Mouse (Mus musculus) intestine, embryonic 14.5 days (tissue): ENCODE data around the gene Ccl4. TPM values are rescaled to one million over a fixed set of nuclear protein-coding genes. Genes with fewer than 3 reads are reported as not detected.

Experiments used
- ATAC-seq: fragments of 200-750 bp; cut with Nextera tagmentation; replicated peaks from 2 replicates; pipeline ENCODE4 v1.8.0; 2017; ENCODE audit warnings: low read depth, moderate number of reproducible peaks, moderate TSS enrichment, moderate library complexity; ENCODE audit not compliant: low FRiP score, low TSS enrichment
- DNase-seq: peaks from one replicate; pipeline ENCODE4 v3.0.0-alpha.2; 2018; ENCODE audit warnings: low spot score
- H3K27ac ChIP-seq: fragments of 300-500 bp; sonication (generic); 2 replicates; pipeline ENCODE4 v1.5.1; 2014; ENCODE audit warnings: low read depth, mild to moderate bottlenecking, control low read depth
- H3K27me3 ChIP-seq: fragments of 300-500 bp; sonication (generic); replicated peaks from 2 replicates; pipeline ENCODE4 v1.6.1; 2014; ENCODE audit warnings: low read length, control low read depth; ENCODE audit not compliant: control insufficient read depth, insufficient read depth
- H3K36me3 ChIP-seq: fragments of 300-500 bp; sonication (generic); 2 replicates; pipeline ENCODE4 v1.6.1; 2014; ENCODE audit warnings: low read length, control low read depth; ENCODE audit not compliant: control insufficient read depth, insufficient read depth
- H3K4me1 ChIP-seq: fragments of 300-500 bp; sonication (generic); replicated peaks from 2 replicates; pipeline ENCODE4 v1.6.1; 2014; ENCODE audit warnings: low read length, control low read depth, mixed read lengths; ENCODE audit not compliant: control insufficient read depth, insufficient read depth
- H3K4me2 ChIP-seq: fragments of 300-500 bp; sonication (generic); 2 replicates; pipeline ENCODE4 v1.6.1; 2014; ENCODE audit warnings: low read length
- H3K4me3 ChIP-seq: fragments of 300-500 bp; sonication (generic); 2 replicates; pipeline ENCODE4 v1.5.1; 2014; ENCODE audit warnings: low read depth, low read length, control low read depth, mixed read lengths
- H3K9ac ChIP-seq: fragments of 300-500 bp; sonication (generic); 2 replicates; pipeline ENCODE4 v1.6.1; 2014; ENCODE audit warnings: mild to moderate bottlenecking, low read length
- H3K9me3 ChIP-seq: fragments of 300-500 bp; sonication (generic); 2 replicates; pipeline ENCODE4 v1.6.1; 2016; ENCODE audit warnings: low read length, control low read depth; ENCODE audit not compliant: control insufficient read depth
- WGBS: fragments of 180-500 bp; shearing (Covaris S2); extraction: QIAGEN DNeasy Blood & Tissue Kit; methylation state at CpG from one replicate; pipeline ENCODE4 v1.1.7; 2014; 5-methylcytosine and 5-hydroxymethylcytosine counted together
- polyA plus RNA-seq: library from polyadenylated mRNA; unstranded; fragments of >200 nt; fragmentation: Nextera tagmentation; extraction: Ambion mirVana; gene quantifications from 2 replicates; pipeline ENCODE4 v1.2.1, GENCODE M21; 2014

The Ccl4 gene
- polyA plus RNA-seq, 1 experiment from 2014 or later = 0.68 TPM

- H3K27me3 ChIP-seq = no peaks in the 10 kb centered on the region
- no peak overlapping the region for H3K9ac ChIP-seq
- ATAC-seq (no peak), DNase-seq (no peak)
- H3K27ac ChIP-seq = no peak overlapping the region
- no peak overlapping the region for H3K4me2 ChIP-seq
- no peak overlapping the region for H3K4me3 ChIP-seq
- WGBS = 71% methylated on average over 4 of the region's 4 CpGs
- H3K9me3 ChIP-seq = no peaks in the 10 kb centered on the region
- no peaks in the 10 kb centered on the region for H3K36me3 ChIP-seq
- H3K4me1 ChIP-seq = no peaks in the 10 kb centered on the region
Measured at GRCm38 (mm10) chr11:83634425-83634824, 28.0 kb upstream of the Ccl4 start.

- H3K4me1 ChIP-seq = no peaks in the 10 kb centered on the region
- DNase-seq (no peak), ATAC-seq (no peak)
- no peak overlapping the region for H3K9ac ChIP-seq
- H3K36me3 ChIP-seq = no peaks in the 10 kb centered on the region
- H3K4me2 ChIP-seq = no peak overlapping the region
- no peaks in the 10 kb centered on the region for H3K9me3 ChIP-seq
- H3K27ac ChIP-seq = no peak overlapping the region
- H3K27me3 ChIP-seq = no peaks in the 10 kb centered on the region
- H3K4me3 ChIP-seq = no peak overlapping the region
- WGBS = 94% methylated on average over 2 of the region's 2 CpGs
Measured at GRCm38 (mm10) chr11:83634898-83635297, 27.5 kb upstream of the Ccl4 start.

- no peak overlapping the region for H3K27ac ChIP-seq
- no peaks in the 10 kb centered on the region for H3K36me3 ChIP-seq
- no peak overlapping the region for H3K4me2 ChIP-seq
- no peaks in the 10 kb centered on the region for H3K4me1 ChIP-seq
- DNase-seq = no peak
- H3K4me3 ChIP-seq = no peak overlapping the region
- H3K9me3 ChIP-seq = no peaks in the 10 kb centered on the region
- no peaks in the 10 kb centered on the region for H3K27me3 ChIP-seq
- H3K9ac ChIP-seq = no peak overlapping the region
- no peak for ATAC-seq
- WGBS = 82% methylated on average over 1 of the region's 1 CpGs
Measured at GRCm38 (mm10) chr11:83636742-83637235, 25.6 kb upstream of the Ccl4 start.

GRCm38 (mm10) chr11:83638934-83639333 is 23.4 kb upstream of the Ccl4 start:
- H3K4me2 ChIP-seq = no peak overlapping the region
- DNase-seq = no peak
- H3K27me3 ChIP-seq = no peaks in the 10 kb centered on the region
- WGBS = 59% methylated on average over 2 of the region's 2 CpGs
- H3K36me3 ChIP-seq = no peaks in the 10 kb centered on the region
- no peaks in the 10 kb centered on the region for H3K9me3 ChIP-seq
- H3K27ac ChIP-seq = no peak overlapping the region
- no peak overlapping the region for H3K9ac ChIP-seq
- no peaks in the 10 kb centered on the region for H3K4me1 ChIP-seq
- ATAC-seq = no peak
- no peak overlapping the region for H3K4me3 ChIP-seq

GRCm38 (mm10) chr11:83639533-83639932 is 22.9 kb upstream of the Ccl4 start:
- Histone ChIP-seq H3K9ac (no peak overlapping the region), H3K27me3 (no peaks in the 10 kb centered on the region), H3K36me3 (no peaks in the 10 kb centered on the region), H3K27ac (no peak overlapping the region), H3K4me2 (no peak overlapping the region), H3K9me3 (no peaks in the 10 kb centered on the region), H3K4me3 (no peak overlapping the region), H3K4me1 (no peaks in the 10 kb centered on the region)
- ATAC-seq (no peak), DNase-seq (no peak)
- WGBS = 72% methylated on average over 3 of the region's 3 CpGs

GRCm38 (mm10) chr11:83640141-83640540 is 22.2 kb upstream of the Ccl4 start:
- Histone ChIP-seq H3K36me3 (no peaks in the 10 kb centered on the region), H3K9me3 (no peaks in the 10 kb centered on the region), H3K27me3 (no peaks in the 10 kb centered on the region), H3K4me3 (no peak overlapping the region), H3K4me2 (no peak overlapping the region), H3K9ac (no peak overlapping the region), H3K4me1 (no peaks in the 10 kb centered on the region), H3K27ac (no peak overlapping the region)
- no peak for ATAC-seq
- no peak for DNase-seq
- WGBS = 85% methylated on average over 5 of the region's 5 CpGs

GRCm38 (mm10) chr11:83641216-83641615 is 21.2 kb upstream of the Ccl4 start:
- H3K9me3 ChIP-seq = no peaks in the 10 kb centered on the region
- no peak overlapping the region for H3K9ac ChIP-seq
- no peak overlapping the region for H3K4me3 ChIP-seq
- 62% methylated on average over 2 of the region's 2 CpGs for WGBS
- no peaks in the 10 kb centered on the region for H3K36me3 ChIP-seq
- DNase-seq (no peak), ATAC-seq (no peak)
- no peaks in the 10 kb centered on the region for H3K4me1 ChIP-seq
- no peaks in the 10 kb centered on the region for H3K27me3 ChIP-seq
- H3K4me2 ChIP-seq = no peak overlapping the region
- no peak overlapping the region for H3K27ac ChIP-seq

GRCm38 (mm10) chr11:83645521-83645920 is 16.9 kb upstream of the Ccl4 start, which contains the start of gene Rpl9-ps1:
Gene Rpl9-ps1, minus strand, starts transcription at chr11:83645621.
- H3K9ac ChIP-seq = no peak within 1 kb of the TSS
- H3K4me3 ChIP-seq = no peak within 1 kb of the TSS
- H3K36me3 ChIP-seq = no peaks in the 10 kb centered on the region
- H3K27me3 ChIP-seq = no peaks in the 10 kb centered on the region
- H3K27ac ChIP-seq = no peak within 1 kb of the TSS
- no peaks in the 10 kb centered on the region for H3K9me3 ChIP-seq
- WGBS = 97% methylated on average over 1 of the region's 1 CpGs
- no peak within 1 kb of the TSS for H3K4me2 ChIP-seq
- ATAC-seq (no peak), DNase-seq (no peak)
- H3K4me1 ChIP-seq = no peaks in the 10 kb centered on the region

- 95% methylated on average over 6 of the region's 6 CpGs for WGBS
- no peaks in the 10 kb centered on the region for H3K9me3 ChIP-seq
- no peaks in the 10 kb centered on the region for H3K4me1 ChIP-seq
- H3K27me3 ChIP-seq = no peaks in the 10 kb centered on the region
- H3K4me2 ChIP-seq = no peak overlapping the region
- H3K9ac ChIP-seq = no peak overlapping the region
- no peak for DNase-seq
- H3K27ac ChIP-seq = no peak overlapping the region
- no peak overlapping the region for H3K4me3 ChIP-seq
- ATAC-seq = no peak
- no peaks in the 10 kb centered on the region for H3K36me3 ChIP-seq
Measured at GRCm38 (mm10) chr11:83646356-83647149, 15.8 kb upstream of the Ccl4 start.
